Mouse (Mus musculus) brain, embryonic 14.5 days (tissue): Measurements from ENCODE around the gene Ttc21a.

Experiments
- CTCF ChIP-seq: fragments of 200-500 bp; IDR thresholded peaks from 2 replicates; pipeline ENCODE4 v1.5.1; 2012; ENCODE audit warnings: inconsistent platforms, mild to moderate bottlenecking, moderate library complexity, borderline replicate concordance; ENCODE audit not compliant: insufficient read depth, insufficient read length; ENCODE audit errors: extremely low read depth
- POLR2A ChIP-seq: fragments of 200-500 bp; IDR thresholded peaks from 2 replicates; pipeline ENCODE4 v1.6.1; 2012; ENCODE audit warnings: mild to moderate bottlenecking, inconsistent platforms, borderline replicate concordance; ENCODE audit not compliant: poor library complexity, insufficient read depth, insufficient read length, severe bottlenecking; ENCODE audit errors: extremely low read depth

- TF ChIP-seq CTCF = no peak
- TF ChIP-seq POLR2A = no peak
These were observed 34.8 kb downstream of the Ttc21a start for GRCm38 (mm10) chr9:119972166-119972565.
